Mouse (Mus musculus): ENCODE data around the gene Cdc42ep2. TPM values are rescaled to one million over a fixed set of nuclear protein-coding genes. Genes with fewer than 3 reads are reported as not detected.

Gene Cdc42ep2
- polyA plus RNA-seq, 1 experiment: 0.10 TPM

DNA sequence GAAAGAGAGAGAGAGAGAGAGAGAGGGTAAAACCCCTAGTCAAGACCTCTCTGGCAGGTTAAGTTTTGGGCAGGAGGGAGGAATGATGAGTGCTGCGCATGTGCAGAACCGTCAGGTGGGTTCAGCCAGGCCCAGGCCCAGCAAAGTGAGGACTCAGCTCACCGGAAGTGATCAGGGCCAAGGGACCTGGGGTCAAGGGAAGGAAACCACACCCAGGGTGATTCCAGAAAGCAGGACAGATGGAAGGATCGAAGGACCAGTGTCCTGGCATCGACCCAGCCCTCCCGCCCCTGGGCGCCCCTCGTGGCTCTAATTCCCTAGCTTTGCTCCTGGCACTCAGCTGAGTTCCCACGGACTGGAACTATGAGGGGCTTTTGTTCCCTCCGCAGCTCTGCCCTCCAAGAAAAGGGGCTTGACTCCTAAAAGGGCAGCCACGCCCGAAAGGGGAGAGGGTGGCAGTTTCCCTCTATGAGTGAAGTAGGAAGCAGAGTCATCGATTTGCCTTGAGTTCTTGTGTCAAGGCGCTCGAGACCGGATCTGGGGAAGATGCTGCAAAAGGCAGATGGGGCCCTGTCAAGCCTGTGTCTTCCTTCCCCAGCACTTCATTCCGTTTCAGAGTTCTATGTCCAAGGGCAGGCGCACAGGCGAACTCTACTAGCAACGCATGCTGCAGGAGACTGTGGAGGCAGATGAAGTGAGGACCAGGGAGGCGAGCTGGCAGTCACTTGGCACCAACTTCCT, 12.6 kb upstream of the Cdc42ep2 start:
- Histone ChIP-seq H3K4me1 (ENCODE audit: control insufficient read depth) (peaks cover 45% of the 10 kb centered on the region), H3K4me3 (replicated peaks) (no peak overlapping the region), H3K36me3 (ENCODE audit: control insufficient read depth) (peaks cover 43% of the 10 kb centered on the region), H3K27me3 (ENCODE audit: control insufficient read depth) (peaks cover 45% of the 10 kb centered on the region), H3K9me3 (ENCODE audit: control insufficient read depth, low read length) (0 out of 2 replicates have a peak, but pooled peaks cover 2% of the 10 kb centered on the region)
- TF ChIP-seq TAL1 (IDR thresholded peaks at IDR 0.05; ENCODE audit: low read length) (no peak), GATA1 (IDR thresholded peaks at IDR 0.05; ENCODE audit: low read length) (no peak)

GRCm38 (mm10) chr19:5935691-5936090, 11.1 kb upstream of the Cdc42ep2 start:
- TF ChIP-seq GATA1 (IDR thresholded peaks at IDR 0.05; ENCODE audit: low read length) (no peak), TAL1 (IDR thresholded peaks at IDR 0.05; ENCODE audit: low read length) (no peak)
- H3K9me3 ChIP-seq (ENCODE audit: control insufficient read depth, low read length): 0 out of 2 replicates have a peak, but pooled peaks cover 2% of the 10 kb centered on the region
- H3K4me1 ChIP-seq (ENCODE audit: control insufficient read depth): peaks cover 45% of the 10 kb centered on the region
- H3K36me3 ChIP-seq (ENCODE audit: control insufficient read depth): peaks cover 27% of the 10 kb centered on the region
- peaks cover 55% of the 10 kb centered on the region for H3K27me3 ChIP-seq (ENCODE audit: control insufficient read depth)
- H3K4me3 ChIP-seq (replicated peaks): no peak overlapping the region

DNA sequence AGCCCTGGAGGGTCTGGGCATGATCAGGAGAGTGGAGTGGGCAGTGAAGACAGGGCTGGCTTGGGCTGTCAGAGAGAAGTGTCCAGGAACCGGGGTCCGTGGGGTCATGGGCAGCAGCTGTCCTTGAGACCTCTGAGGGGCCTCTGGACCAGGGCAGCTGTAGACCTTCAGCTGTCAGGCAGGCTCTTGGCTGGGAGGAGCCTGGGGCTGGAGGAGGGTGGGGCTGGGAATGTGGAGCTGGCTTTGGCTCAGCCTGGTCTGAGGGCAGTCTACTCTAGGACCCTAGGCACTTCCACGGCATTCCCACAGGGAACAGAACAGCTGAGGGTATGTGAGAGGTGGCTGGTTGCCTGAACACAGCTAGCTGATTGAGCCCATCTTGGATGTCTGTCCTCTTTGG, 10.7 kb upstream of the Cdc42ep2 start:
- peaks cover 45% of the 10 kb centered on the region for H3K4me1 ChIP-seq (ENCODE audit: control insufficient read depth)
- H3K36me3 ChIP-seq (ENCODE audit: control insufficient read depth): peaks cover 23% of the 10 kb centered on the region
- peaks cover 59% of the 10 kb centered on the region for H3K27me3 ChIP-seq (ENCODE audit: control insufficient read depth)
- no peak overlapping the region for H3K4me3 ChIP-seq (replicated peaks)
- no peak for TF ChIP-seq GATA1 (IDR thresholded peaks at IDR 0.05; ENCODE audit: low read length)
- TF ChIP-seq TAL1 (IDR thresholded peaks at IDR 0.05; ENCODE audit: low read length): no peak
- 0 out of 2 replicates have a peak, but pooled peaks cover 2% of the 10 kb centered on the region for H3K9me3 ChIP-seq (ENCODE audit: control insufficient read depth, low read length)

DNA sequence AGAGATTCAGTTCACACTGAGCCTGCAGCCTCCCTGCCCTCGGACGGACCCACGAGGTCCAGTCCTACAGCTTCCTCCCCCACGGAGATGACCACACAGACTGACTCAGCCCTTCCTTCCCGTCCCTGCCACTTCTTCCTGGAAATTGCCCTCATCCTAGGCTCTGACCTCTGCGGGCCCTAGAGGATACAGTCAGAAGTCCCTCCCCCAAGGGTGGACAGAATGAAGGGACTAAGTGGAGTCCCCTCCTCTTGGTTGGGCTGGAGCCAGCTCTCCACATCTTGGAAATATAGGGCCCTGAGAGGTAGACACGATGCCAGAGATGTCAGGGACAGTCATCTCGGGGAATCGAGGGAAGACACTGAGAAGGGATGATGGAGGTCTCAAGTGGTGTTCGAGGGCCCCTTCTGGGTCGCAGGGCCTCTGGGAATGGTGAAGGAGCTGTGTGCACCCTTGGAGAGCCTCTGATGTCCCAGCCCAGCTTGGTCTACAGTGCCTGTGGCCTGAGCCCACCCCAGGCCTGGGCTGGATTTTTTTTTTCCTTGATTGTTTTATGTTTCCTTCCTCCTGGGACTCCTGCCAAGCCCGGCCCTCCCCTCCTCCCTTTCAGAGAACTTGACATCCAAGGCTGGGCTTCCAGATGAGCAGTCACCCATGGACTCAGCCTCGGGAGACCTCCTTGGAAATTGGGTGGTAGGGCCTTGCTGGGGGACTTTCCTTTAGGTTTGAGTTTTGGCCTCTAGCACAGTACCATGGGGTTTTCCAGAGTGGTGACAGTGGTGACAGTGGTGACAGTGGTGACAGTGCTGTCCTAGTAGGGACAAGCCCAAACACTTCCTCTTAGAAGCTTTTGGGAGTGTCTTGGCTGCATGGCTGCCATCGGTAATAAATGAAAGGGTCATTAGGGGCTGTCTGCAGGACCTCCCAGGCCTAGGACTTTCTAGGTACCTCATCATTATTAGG, 5.3 kb upstream of the Cdc42ep2 start:
- Histone ChIP-seq H3K4me3 (replicated peaks) (no peak overlapping the region), H3K27me3 (ENCODE audit: control insufficient read depth) (peaks cover 83% of the 10 kb centered on the region), H3K9me3 (ENCODE audit: control insufficient read depth, low read length) (no peaks in the 10 kb centered on the region), H3K36me3 (ENCODE audit: control insufficient read depth) (no peaks in the 10 kb centered on the region), H3K4me1 (ENCODE audit: control insufficient read depth) (peaks cover 8% of the 10 kb centered on the region)
- TF ChIP-seq GATA1 (IDR thresholded peaks at IDR 0.05; ENCODE audit: low read length) (no peak), TAL1 (IDR thresholded peaks at IDR 0.05; ENCODE audit: low read length) (no peak)

DNA sequence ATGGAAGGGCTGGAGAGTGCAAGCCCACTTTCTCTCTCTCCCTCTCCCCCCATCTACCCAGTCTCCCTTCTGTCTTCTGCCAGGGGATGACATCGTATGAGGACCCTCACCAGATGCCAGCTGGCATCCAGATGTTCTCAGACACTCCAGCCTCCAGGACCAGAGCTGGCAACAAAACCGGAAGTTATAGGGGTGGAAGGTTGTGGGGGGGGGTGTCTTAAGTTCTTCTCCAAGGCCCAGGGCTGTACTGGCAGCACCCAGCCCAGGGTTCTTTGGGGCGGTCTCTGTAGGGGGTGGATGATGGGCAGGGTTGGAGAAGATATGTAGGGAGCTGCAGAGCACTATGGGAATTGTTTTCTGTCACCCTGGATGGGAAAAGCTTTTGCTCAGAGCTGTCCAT, 3.9 kb upstream of the Cdc42ep2 start:
- TF ChIP-seq TAL1 (IDR thresholded peaks at IDR 0.05; ENCODE audit: low read length): no peak
- Histone ChIP-seq H3K27me3 (ENCODE audit: control insufficient read depth) (peaks cover 71% of the 10 kb centered on the region), H3K4me1 (ENCODE audit: control insufficient read depth) (peaks cover 21% of the 10 kb centered on the region), H3K36me3 (ENCODE audit: control insufficient read depth) (no peaks in the 10 kb centered on the region), H3K9me3 (ENCODE audit: control insufficient read depth, low read length) (no peaks in the 10 kb centered on the region), H3K4me3 (replicated peaks) (no peak overlapping the region)

DNA sequence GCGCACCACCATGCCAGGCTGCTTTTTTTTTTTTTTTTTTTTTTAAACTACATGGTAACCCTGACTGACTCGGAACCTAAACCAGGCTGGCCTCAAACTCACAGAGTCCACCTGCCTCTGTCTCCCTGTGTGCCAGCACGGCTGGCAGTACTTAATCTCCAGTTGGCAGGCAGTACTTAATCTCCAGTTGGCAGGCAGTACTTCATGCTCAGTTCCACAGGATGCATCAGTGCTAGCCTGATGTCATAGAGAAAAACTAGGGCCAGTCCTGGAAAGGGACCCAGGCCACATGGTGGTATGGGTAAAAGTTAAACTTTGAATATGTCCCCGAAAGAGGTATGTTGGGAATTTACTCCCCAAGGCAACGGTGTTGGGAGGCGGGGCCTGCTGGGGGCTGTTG, 3.5 kb upstream of the Cdc42ep2 start:
- Histone ChIP-seq H3K4me1 (ENCODE audit: control insufficient read depth) (peaks cover 25% of the 10 kb centered on the region), H3K27me3 (ENCODE audit: control insufficient read depth) (peaks cover 68% of the 10 kb centered on the region), H3K4me3 (replicated peaks) (no peak overlapping the region), H3K9me3 (ENCODE audit: control insufficient read depth, low read length) (no peaks in the 10 kb centered on the region), H3K36me3 (ENCODE audit: control insufficient read depth) (no peaks in the 10 kb centered on the region)
- TF ChIP-seq TAL1 (IDR thresholded peaks at IDR 0.05; ENCODE audit: low read length): no peak
- no peak for TF ChIP-seq GATA1 (IDR thresholded peaks at IDR 0.05; ENCODE audit: low read length)

GRCm38 (mm10) chr19:5927532-5927931, 2.9 kb upstream of the Cdc42ep2 start:
- Histone ChIP-seq H3K9me3 (ENCODE audit: control insufficient read depth, low read length) (no peaks in the 10 kb centered on the region), H3K4me1 (ENCODE audit: control insufficient read depth) (peaks cover 31% of the 10 kb centered on the region), H3K27me3 (ENCODE audit: control insufficient read depth) (peaks cover 63% of the 10 kb centered on the region), H3K4me3 (replicated peaks) (no peak overlapping the region), H3K36me3 (ENCODE audit: control insufficient read depth) (no peaks in the 10 kb centered on the region)
- TF ChIP-seq GATA1 (IDR thresholded peaks at IDR 0.05; ENCODE audit: low read length) (no peak), TAL1 (IDR thresholded peaks at IDR 0.05; ENCODE audit: low read length) (no peak)

DNA sequence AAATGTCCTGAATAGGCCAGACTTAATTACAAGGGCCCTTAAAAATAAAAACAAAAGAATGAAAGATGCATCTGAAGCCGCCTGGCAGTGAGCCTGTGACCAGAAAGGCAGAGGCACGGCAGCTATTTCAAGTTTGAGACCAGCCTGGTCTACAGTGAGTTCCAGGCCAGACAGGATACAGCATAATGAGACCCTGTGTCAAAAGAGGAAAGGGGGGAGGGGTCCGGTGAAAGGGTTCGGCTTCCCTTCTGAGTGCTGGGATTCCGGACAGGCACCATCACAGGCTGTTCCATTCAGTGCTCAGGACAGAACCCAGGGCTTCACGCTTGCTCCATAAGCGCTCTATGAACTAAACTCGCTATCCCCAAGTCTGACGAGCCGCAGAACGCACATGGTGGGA, 2.4 kb upstream of the Cdc42ep2 start:
- H3K9me3 ChIP-seq (ENCODE audit: control insufficient read depth, low read length): no peaks in the 10 kb centered on the region
- H3K4me3 ChIP-seq (replicated peaks): no peak overlapping the region
- H3K4me1 ChIP-seq (ENCODE audit: control insufficient read depth): peaks cover 36% of the 10 kb centered on the region
- peaks cover 61% of the 10 kb centered on the region for H3K27me3 ChIP-seq (ENCODE audit: control insufficient read depth)
- TF ChIP-seq TAL1 (IDR thresholded peaks at IDR 0.05; ENCODE audit: low read length) (no peak), GATA1 (IDR thresholded peaks at IDR 0.05; ENCODE audit: low read length) (no peak)
- H3K36me3 ChIP-seq (ENCODE audit: control insufficient read depth): no peaks in the 10 kb centered on the region

DNA sequence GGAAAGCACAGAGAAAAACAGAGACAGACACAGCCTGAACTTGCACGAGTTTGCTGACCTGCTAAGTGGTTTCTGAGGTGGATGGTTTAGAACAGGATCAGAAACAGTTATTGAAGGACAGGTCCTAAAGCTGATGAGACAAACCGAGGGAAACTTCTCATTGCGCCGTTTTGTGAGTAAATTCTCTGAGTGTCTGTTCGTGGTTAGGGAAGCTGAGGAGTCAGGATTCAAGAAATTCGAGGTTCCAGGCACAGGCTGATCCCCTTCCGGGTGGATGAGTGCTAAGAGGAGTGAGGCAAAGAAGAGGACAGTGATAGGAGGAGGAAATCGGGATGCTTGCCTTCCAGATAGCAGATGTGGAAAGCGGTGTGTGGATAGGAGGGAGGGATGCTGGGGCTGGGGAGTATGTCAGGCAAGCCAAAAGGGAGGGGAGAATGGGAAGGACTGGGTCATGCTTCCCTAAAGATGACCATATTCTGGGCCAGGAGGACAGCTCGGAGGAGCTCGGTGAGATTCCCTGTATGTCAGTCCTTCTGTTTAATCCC, 767 bp upstream of the Cdc42ep2 start:
- no peak for TF ChIP-seq GATA1 (IDR thresholded peaks at IDR 0.05; ENCODE audit: low read length)
- TF ChIP-seq TAL1 (IDR thresholded peaks at IDR 0.05; ENCODE audit: low read length): no peak
- no peaks in the 10 kb centered on the region for H3K9me3 ChIP-seq (ENCODE audit: control insufficient read depth, low read length)
- H3K4me1 ChIP-seq (ENCODE audit: control insufficient read depth): peaks cover 47% of the 10 kb centered on the region
- no peaks in the 10 kb centered on the region for H3K36me3 ChIP-seq (ENCODE audit: control insufficient read depth)
- H3K4me3 ChIP-seq (replicated peaks): no peak overlapping the region
- peaks cover 51% of the 10 kb centered on the region for H3K27me3 ChIP-seq (ENCODE audit: control insufficient read depth)

All from erythroblast, embryonic 14.5 days (primary cell).